Mouse (Mus musculus): ENCODE measurements at regions not wholly inside any gene's neighbourhood (a gene's known extent, or its start where the extent isn't known, plus 50 kb on each side); places are given as distances from the start of the nearest gene placed in this dataset.

DNA sequence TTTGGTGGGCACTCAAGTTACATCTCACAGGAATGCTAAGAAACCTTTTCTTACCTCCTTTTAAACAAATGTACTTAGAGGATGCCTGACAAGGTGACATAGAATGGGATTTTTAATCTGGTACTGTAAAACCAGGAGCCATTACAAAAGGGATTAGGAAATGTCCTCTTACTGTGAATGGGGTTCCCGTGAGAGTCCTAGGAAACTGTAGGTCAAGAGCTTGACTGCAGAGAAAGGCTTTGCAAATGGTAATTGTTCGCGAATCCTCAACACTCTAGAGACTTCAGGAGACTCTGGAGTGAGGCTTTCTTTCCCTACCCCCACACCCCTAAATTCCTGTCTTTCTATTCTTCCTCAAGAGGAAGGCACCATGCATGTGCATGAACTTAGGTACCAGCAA is 242.7 kb upstream of the Gadl1 start:
- no peak for DNase-seq (ENCODE audit: low read depth, low spot score)

DNA sequence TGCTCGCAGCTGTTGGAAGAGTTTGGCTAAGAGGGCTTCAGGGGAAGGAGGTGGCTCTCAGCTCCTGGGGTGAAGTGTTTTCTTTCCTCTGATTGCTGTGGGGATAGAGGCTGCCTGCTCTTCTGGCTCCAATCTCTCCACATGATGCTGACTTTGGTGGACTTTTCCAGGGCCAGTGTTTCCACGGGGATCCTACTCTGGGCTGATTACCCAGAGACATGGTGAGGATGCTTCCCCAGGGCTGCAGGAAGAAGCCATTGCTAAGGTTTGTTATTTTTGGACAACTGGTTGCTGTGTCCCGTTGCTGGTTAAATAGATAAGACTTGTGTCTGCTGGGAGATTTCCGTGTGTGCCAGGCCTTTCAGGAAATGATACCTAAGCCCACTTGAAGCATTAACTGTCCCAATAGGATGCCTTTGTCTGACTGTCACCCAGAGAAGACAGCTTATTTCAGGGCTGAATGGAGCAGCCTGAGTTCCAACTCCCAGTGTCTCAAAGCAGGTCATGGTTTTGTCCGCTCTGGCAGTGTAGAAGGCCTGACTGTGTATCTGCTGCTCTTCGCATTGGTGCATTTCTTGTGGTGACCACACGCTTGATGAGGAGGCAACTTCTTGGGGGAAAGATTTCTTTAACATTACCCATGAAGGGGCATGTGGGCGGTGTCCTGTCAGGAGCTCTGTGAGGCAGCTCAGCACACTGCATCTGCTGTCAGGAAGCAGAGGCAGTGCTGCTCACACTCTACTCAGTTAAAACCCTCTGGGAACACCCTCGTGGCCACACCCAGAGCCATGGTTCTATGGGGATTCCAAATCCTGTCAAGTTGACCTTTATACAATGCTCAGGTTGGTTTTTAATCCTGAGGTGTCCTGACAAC is 228.3 kb upstream of the Gadl1 start:
- no peak for DNase-seq (ENCODE audit: low read depth, low spot score)

DNA sequence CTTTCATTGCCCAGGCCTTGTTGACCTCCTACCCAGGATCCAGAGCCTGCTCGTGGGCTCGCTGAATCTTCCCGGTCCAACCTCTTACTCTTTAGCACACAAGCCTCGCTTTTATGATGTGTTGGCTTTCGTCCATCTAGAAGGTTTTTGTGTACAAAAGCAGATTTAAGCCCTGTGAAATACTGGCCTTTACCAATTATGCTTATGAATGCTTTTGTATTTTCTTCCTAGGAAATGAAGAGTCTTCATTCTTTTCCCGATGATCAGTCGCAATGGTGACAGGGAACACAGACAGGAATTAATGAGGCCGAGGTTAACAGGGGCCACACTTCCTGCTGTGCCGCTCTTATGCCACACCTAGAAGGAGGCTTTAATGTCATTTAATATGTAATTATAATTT is 227.4 kb upstream of the Gadl1 start:
- DNase-seq (ENCODE audit: low read depth, low spot score) = no peak

DNA sequence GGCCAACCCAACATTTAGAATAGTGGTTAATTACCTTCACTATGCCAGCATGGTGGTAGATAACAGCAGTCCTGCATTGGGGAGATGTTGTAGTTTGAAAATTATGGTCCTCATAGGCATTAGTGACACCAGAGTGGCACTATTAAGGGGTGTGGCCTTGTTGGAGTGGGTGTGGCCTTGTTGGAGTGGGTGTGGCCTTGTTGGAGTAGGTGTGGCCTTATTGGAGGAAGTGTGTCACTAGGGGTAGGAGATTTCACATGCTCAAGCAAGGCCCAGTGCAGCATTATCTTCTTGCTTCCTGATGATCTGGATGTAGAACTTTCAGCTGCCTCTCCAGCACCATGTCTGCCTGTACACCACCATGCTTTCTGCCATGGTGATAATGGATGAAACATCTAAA is 225.3 kb upstream of the Gadl1 start:
- no peak for DNase-seq (ENCODE audit: low read depth, low spot score)

DNA sequence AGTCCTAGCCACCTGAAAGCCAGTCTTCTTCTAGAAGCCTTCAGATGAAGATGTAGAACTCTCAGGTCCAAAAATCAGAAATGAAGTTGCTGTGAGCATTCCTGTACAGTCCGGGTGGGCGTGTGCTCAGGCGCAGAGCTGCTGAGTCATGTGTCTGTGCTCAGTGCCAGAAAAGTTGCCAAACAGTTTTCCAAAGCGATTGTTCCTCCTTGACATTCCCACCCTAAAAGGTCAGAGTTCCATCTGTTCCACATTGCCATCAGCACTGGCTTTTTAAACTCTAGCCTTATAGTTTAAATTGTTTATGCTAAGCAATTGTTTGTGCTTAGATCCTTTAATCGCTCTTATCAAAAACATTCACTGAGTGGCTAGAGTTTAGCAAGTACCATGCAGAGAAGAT is 222.7 kb upstream of the Gadl1 start:
- no peak for DNase-seq (ENCODE audit: low read depth, low spot score)

DNA sequence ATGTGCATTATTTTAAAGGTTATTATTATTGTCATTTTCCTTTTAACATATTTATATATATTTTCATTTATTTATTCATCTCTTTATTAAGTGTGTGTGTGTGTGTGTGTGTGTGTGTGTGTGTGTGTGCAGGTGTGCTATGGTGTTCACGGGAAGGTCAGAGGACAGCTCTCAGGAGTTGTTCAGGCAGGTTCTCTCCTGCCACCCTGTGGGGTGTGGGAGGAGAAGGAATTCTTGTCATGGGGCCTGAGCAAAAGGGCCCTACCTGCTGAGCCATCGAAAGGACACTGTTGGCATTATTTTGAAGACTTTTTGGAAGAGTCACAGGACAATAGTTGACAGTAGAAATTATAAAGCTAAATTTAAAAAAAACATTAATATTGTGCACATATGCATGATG is 216.4 kb upstream of the Gadl1 start:
- DNase-seq (ENCODE audit: low read depth, low spot score) = no peak

DNA sequence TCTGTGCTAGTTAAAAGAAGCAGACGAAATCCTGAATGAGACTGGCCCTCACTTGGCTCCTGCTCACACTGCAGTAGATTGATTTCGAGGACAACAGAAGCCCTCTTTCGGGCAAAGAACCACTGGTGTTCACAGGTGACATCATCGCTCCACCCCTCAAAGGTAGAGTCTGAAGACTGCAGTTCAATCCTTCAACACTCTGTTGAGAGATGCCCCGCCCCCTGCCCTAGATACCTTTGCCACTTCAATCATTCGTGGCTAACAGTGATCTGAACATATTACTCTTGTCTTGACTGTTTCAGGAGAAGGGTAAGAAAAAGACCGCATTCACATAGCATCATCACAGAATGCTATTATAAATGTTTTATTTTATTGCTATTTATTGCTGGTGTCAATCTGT is 205.5 kb upstream of the Gadl1 start:
- DNase-seq (ENCODE audit: low read depth, low spot score) = no peak

DNA sequence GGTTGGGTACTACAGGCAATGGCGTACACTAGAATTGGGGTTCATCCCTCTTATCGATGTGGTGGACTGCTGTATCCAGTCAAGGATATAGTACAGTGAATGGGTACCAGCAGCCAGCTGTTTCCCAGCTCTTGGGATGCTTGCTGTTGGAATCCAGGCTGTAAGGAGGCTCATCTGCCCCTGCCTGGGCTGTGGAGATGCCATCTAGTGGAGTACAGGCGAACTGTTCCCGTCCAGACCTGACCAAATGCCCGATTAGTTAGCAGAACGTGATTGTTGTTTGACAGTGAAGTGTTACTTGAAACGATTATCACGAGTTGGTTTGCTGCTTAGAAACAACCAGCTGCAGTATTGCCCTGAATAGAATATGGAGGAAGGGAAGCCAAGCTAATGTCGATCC is 205.0 kb upstream of the Gadl1 start:
- peak; percentile 70 for DNase-seq (ENCODE audit: low read depth, low spot score)

DNA sequence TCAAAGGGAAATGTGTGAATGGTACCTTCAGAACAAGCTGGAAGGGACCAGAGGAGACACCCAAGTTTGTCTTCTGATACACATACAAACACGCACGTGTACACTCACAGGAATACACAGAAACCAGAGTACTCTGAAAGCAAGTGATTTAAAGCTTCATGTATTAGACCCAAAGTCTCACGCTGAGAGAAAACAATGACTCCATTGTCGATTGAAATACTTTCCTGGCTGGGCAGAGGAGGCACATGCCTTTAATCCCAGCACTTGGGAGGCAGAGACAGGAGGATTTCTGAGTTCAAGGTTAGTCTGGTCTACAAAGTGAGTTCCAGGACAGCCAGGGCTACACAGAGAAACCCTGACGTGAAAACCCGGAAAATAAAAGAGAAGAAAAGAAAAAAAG is 203.5 kb upstream of the Gadl1 start:
- DNase-seq (ENCODE audit: low read depth, low spot score) = no peak

DNA sequence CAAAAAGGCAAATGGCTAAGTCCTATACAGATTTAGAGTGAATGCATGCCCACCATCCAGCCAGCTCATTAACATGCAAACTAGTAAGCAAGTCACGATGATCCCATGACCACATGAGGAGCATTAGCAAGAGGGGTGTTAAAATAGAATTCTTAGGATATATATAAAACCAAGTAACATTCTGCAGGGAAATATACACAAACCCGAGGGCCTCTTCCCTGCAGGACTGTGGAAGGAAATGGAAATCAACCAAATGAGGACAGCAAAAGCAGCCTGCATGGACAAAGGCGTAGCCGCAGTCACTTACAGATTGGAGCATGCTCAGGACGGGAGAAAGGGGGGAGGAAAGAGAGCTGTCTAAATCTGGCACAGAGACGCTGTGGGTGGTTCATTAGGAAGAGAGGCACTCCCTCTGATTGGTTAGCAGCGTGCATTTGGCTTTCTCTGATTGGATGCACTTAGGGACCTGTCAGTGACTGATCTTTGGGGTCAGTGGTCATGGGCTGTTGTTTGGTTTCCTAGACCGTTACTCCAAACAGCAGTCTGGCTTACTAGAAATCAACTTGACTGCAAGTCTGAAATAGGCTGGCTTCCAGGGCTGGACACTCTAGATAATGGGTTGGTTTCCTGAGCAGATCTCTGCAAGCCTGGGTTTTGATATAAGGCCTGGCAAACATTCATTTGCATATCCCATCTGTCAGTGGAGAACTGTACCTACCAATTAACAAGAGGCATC is 200.9 kb upstream of the Gadl1 start:
- DNase-seq (ENCODE audit: low read depth, low spot score) = peak; percentile 75

DNA sequence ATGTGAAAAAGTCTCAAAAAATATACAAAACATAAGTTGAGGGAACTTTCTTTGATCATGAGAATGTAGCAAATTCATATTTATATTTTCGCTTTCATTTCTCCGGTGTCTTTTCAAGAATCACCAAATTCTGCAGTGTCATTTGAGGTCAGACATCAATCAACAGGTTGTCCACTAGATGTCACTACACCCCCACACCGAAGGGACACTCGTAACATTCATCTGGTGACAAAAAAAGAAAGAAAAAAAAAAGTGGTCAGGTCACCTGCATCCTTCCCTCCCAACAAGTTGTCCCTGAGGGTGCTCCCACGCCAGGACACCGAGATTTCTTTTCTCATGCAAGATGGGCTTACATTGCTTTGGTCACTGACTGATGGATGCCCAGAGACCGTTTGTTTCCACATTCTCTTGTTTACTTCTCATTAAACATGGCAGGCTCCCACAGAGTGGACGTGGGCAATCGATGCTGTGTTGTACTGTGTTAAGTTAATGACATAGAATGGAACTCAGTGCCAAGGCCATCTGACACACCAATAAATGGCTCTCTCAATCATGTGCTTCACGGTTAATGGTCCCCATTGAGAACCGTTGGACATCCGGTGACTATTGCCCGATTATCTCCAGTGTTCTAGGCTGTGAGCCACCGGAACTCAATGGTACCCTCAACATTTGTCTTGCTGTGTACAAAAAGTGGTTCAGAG is 199.1 kb upstream of the Gadl1 start:
- DNase-seq (ENCODE audit: low read depth, low spot score) = no peak

DNA sequence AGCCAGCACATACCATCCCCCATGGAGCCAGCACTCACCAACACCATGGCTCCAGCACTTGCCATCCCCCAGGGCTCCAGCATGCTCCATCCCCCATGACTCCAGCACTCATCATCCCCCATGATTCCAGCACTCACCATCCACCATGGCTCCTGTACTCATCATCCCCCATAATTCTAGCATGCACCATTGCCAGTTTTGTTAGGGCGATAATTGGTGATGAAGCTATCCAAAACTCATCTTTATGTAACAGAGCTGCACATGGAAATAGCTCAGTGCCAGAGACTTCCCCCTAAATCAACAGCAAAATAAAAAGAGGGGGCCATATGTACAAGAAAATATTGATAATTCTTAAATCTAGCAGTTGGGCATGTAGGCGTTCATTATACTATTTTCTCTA is 188.9 kb upstream of the Gadl1 start:
- no peak for DNase-seq (ENCODE audit: low read depth, low spot score)

DNA sequence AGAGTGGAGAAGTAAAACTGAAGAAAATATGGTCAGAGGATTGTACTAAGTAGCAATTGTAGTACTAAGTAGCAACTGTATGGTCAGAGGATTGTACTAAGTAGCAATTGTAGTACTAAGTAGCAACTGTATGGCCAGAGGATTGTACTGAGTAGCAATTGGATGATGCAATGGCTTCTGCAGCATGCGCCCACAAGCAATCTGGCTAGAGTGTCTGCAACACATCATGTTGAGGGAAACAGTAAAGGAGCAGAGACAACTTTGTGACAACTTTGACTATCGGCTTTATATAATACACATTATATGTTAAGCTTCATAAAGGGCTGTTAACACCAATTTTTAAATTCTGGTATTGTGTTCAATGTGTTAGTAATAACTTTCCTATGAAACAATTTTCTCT is 188.4 kb upstream of the Gadl1 start:
- no peak for DNase-seq (ENCODE audit: low read depth, low spot score)

DNA sequence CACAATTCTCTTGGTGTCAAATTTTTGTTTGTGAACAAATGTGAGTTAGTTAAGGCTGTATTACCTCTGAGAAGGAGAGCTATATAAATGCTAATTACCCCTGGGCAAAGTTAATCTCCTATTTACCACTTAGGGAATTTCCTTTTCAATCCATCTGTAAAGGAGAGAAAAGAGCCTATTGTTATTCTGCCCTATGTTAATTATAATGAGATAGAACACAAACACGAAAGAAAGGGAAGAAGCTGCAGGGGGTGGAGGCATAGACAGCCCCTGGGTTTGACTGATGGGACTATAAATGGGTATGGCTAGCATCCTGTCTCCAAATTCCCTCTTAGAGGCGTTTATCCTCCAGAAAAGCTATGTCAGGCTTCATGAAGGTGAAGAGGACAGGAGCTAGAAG is 185.2 kb upstream of the Gadl1 start:
- no peak for DNase-seq (ENCODE audit: low read depth, low spot score)

DNA sequence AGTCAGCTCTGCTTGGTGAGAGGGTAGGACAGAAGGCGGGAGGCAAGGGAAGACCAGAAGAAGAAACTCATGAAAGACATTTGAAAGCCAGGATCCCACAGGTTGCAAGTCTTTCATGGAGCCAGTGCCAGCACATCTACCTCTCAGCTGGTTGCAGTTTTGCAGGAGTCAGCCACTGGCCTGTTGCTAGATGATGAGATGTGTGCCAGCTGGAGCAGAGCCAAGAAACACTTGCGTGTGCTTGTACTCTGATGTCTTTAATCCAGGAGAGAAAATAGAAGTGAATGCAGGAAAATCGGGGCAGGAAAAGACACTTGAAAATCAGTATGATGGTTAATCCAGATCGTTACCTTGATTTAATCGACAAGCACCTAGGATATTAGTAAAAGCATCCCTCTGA is 181.9 kb upstream of the Gadl1 start:
- no peak for DNase-seq (ENCODE audit: low read depth, low spot score)

DNA sequence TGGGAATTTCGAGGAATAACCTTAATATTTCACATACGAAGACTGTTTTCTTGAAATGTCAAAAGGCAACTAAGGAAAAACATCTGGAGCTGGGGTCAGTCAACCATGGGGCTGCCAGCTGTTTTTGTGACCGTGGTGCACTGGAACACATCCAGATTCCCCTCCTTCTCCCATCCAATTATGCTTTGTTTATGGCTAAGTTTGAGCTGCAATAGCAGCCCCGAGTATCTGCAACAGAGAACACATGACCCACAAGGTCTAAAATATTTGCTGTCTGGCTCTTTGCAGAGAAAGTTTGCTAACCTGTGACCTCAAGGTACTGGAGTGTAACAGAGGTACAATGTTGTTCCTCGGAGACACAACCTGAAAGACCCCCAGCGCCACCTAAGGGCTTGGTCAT is 177.7 kb upstream of the Gadl1 start:
- DNase-seq (ENCODE audit: low read depth, low spot score) = no peak

DNA sequence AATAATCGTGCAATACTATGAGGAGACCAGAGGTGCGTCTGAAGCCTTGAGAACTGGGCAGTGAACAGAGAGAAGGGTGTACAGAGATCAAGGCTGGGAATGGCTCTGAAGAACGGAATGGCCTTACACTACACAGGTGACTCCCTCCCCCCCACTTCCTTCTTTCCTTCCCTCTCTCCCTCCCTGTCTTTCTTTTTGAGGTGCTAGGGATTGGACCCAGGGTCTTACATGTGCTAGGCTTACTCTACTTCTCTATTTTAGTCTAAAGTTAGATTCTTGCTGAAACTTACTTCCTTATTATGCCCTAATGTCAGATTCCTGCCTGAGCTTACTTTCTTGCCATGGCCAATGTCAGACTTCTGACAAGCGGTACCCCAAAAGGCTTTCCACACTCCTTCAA is 176.2 kb upstream of the Gadl1 start:
- DNase-seq (ENCODE audit: low read depth, low spot score) = no peak

DNA sequence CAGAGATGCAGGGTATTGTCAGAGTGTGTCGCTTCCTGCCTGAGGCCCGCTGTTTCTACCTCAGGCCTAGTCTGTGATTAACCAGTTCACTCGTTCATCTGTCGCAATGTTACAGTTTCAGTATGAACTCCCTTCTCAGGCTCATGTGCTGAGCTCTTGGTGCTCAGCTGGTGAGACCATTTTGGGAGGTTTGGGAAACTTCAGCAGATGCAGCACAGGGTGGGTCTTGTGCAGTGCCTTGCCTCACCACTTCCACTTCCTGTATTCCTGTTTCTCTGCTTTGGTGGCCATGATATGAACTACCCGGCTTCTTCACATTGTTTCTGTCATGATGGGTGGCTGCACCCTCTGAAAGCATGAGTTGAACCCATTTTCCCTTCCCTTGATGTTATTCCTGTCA is 169.3 kb upstream of the Gadl1 start:
- DNase-seq (ENCODE audit: low read depth, low spot score) = no peak

DNA sequence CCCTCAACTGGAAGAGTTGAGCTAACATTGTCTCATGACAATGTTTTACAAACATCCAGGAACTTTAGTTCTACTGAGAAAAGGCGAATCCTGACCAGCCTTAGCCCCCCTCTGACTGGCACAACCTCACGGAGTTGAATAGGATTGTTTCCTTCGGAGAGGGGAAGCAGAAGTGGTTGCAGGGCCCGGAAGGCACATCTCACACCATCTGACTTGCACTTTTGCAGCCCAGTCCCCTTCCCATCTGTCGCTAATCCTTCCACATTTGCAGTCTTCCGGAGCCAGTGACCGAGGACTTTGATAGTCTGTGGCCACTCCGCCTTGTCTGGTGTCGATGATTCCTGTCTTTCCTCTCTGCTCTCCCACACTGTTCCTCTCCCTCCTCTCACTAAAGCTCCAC is 162.8 kb upstream of the Gadl1 start:
- no peak for DNase-seq (ENCODE audit: low read depth, low spot score)

DNA sequence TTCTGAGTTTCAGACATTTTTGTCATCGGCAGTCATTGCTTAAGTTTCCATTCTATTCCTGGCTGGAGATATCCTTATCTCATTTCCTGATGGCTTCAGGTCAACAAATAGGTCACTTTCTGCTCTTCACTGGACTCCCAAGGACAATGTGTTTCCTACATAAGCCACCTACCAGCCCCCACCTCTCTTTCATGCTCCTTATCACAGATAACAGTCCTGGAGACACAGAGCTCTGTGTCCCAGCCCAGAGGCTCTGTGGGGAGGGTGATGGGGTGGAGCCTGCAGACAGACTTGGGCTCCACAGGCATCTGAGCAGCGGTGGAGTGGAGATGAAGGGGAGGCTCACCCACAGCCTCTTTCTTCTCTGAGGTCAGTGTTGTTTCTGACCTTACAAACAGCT is 148.8 kb upstream of the Gadl1 start:
- no peak for DNase-seq (ENCODE audit: low read depth, low spot score)

DNA sequence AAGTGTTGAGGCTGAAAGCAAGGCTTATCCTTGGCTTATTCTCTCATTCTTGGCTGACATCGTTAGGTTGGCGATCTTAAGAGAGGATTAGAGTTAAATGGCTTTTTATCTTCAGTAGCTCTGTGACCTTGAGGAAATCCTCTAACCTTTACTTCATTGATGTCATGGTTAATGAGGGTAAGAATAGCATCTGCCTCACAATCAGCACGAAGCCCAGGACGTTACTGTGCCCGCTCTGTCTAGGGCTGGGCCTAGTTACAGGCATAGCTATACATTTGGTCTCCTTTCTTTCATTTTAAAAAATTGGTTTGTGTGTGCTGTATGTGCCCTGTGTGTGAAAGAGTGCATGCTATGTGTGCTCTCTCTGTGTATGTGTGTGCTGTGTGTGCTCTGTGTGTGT is 145.1 kb upstream of the Gadl1 start:
- DNase-seq (ENCODE audit: low read depth, low spot score) = no peak

DNA sequence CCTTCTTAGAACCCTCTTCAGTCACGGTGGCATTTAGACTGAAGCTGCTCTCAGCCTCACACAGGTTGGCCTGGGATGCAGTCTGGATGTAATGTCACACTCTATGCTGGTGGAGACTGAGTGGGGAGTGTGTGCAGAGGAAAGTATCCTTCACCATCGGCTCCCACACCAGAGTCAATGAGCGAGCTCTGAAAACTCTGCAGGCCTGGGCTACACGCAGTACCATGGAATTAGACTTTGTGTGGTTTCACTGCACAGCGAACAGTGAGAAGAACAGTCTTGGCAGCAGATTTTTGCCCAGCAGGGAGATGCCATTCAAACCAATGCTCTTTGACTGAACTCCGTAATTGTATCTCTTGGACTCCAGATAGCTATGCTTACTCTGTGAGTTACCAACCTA is 142.8 kb upstream of the Gadl1 start:
- DNase-seq (ENCODE audit: low read depth, low spot score) = no peak

DNA sequence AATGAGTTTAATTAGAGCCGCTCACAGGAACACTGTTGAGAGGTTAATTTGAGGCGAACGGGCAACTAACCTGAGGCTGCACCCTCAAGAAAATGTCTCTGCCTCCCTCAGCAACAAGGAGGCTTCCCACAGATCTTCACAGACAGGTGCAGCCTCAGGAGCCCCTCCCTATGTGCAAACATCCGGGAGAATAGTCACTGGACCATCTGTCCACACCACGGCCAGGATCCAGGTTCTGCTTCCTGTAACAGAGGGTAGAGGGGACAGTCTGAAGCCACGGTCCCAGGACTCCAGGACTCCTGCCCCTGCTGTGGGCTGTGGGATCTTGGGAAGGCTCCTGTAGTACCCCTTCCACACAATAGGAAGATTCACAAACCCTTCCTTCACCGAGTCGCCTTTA is 134.1 kb upstream of the Gadl1 start:
- DNase-seq (ENCODE audit: low read depth, low spot score) = no peak
